Mouse (Mus musculus) retina, embryonic 14.5 days (tissue): ENCODE results near the gene Cit.
A peak's percentile ranks its signal among the peaks of the same experiment; 100 is the strongest.

Source experiments
- DNase-seq: peaks from one replicate; pipeline ENCODE4 v3.0.0-alpha.2; 2015; ENCODE audit warnings: low spot score

Cit gene

GRCm38 (mm10) chr5:115915481-115915880 lies 70.4 kb downstream of the Cit start:
- DNase-seq, result no peak

GRCm38 (mm10) chr5:115917960-115918359 lies 72.9 kb downstream of the Cit start:
- no peak for DNase-seq

- DNase-seq, result no peak
These were observed 73.7 kb downstream of the Cit start for GRCm38 (mm10) chr5:115918597-115919351.

GRCm38 (mm10) chr5:115921990-115922389 lies 76.9 kb downstream of the Cit start:
- no peak for DNase-seq

GRCm38 (mm10) chr5:115924946-115925345 lies 79.9 kb downstream of the Cit start:
- no peak for DNase-seq

- DNase-seq, result no peak
These were observed 83.9 kb downstream of the Cit start for GRCm38 (mm10) chr5:115928786-115929507.

- no peak for DNase-seq
These were observed 87.2 kb downstream of the Cit start for GRCm38 (mm10) chr5:115932325-115932724.

- no peak for DNase-seq
These were observed 91.8 kb downstream of the Cit start for GRCm38 (mm10) chr5:115936851-115937250.

GRCm38 (mm10) chr5:115937566-115937965 lies 92.5 kb downstream of the Cit start:
- no peak for DNase-seq

- no peak for DNase-seq
These were observed 93.9 kb downstream of the Cit start for GRCm38 (mm10) chr5:115938999-115939398.

GRCm38 (mm10) chr5:115942389-115942788 lies 97.3 kb downstream of the Cit start:
- DNase-seq, result no peak

GRCm38 (mm10) chr5:115944791-115945490 lies 99.9 kb downstream of the Cit start:
- no peak for DNase-seq

GRCm38 (mm10) chr5:115947622-115948353 lies 102.7 kb downstream of the Cit start:
- no peak for DNase-seq

GRCm38 (mm10) chr5:115950936-115951335 lies 105.9 kb downstream of the Cit start:
- DNase-seq, result no peak

- peak; percentile 8 for DNase-seq
These were observed 108.1 kb downstream of the Cit start for GRCm38 (mm10) chr5:115953173-115953572.

GRCm38 (mm10) chr5:115954084-115954483 lies 109.0 kb downstream of the Cit start:
- DNase-seq, result no peak

- no peak for DNase-seq
These were observed 109.5 kb downstream of the Cit start for GRCm38 (mm10) chr5:115954549-115954948.

- no peak for DNase-seq
These were observed 110.1 kb downstream of the Cit start for GRCm38 (mm10) chr5:115955131-115955530.

GRCm38 (mm10) chr5:115956048-115956447 lies 111.0 kb downstream of the Cit start:
- DNase-seq, result no peak

- no peak for DNase-seq
These were observed 112.1 kb downstream of the Cit start for GRCm38 (mm10) chr5:115957177-115957576.

GRCm38 (mm10) chr5:115958344-115958743 lies 113.3 kb downstream of the Cit start:
- no peak for DNase-seq

- DNase-seq, result no peak
These were observed 113.7 kb downstream of the Cit start for GRCm38 (mm10) chr5:115958814-115959213.
